Mouse (Mus musculus): Measurements from ENCODE around the gene Wdr64.
A peak's percentile ranks its signal among the peaks of the same experiment; 100 is the strongest.

Wdr64 gene

GRCm38 (mm10) chr1:175698293-175698692 lies at the start of gene Wdr64:
Gene Wdr64 (plus strand): TSS chr1:175698593.
- no peak for DNase-seq (ENCODE audit: low spot score in 2 of 2)

DNA sequence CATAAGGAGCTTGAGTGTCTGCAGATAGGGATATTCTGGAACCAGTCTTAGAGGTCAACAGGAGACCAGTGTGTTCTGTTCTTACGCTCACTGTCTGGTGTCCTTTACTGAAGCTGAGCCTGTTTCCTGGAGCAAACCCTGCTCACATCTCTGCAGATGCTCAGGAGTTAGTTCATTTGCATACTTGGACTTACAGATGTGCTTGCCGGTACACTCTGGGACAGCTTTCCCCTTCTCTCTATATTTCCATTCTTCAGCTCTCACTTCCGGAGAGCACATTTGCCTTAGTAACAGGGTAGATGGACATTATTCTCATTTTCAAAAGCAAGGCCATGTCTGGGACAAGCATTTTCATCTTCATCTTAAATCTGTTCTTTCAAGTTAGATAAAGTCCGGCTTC lies 49.8 kb upstream of the Wdr64 start:
- no peak for DNase-seq (ENCODE audit: low spot score in 2 of 2)

- no peak for DNase-seq (ENCODE audit: low spot score in 2 of 2)
Measured at GRCm38 (mm10) chr1:175659900-175660299, 38.5 kb upstream of the Wdr64 start.

DNA sequence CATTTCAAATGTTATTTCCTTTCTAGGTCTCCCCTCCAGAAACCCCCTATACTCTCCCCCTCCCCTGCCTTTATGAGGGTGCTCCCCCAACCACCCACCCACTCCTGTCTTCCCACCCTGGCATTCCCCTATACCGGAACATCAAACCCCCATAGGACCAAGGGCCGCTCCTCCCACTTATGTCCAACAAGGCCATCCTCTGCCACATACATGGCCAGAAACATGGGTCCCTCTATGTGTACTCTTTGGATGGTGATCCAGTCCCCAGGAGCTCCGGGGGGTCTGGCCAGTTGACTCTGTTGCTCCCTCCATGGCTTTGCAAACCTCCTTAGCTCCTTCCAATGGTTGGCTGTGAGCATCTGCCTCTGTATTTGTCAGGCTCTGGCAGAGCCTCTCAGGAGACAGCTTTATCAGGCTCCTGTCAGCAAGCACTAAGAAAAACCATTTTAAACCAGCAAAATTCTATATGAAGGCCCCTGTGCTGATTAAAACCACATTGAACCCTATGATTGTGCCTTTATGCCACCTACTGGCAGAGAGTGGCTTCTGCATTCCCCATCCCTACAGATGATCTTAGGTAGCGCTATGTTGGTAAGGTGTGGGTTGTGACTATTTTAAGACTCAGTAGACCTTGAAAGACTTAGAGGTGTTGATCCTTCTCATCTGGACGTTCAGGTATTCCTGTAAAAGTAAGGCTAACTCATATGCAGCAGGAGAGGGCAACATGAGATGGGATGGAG lies 29.6 kb upstream of the Wdr64 start:
- no peak for DNase-seq (ENCODE audit: low spot score in 2 of 2)

- DNase-seq (ENCODE audit: low spot score in 2 of 2) = no peak
Measured at GRCm38 (mm10) chr1:175669456-175669855, 28.9 kb upstream of the Wdr64 start.

GRCm38 (mm10) chr1:175670042-175670441 lies 28.4 kb upstream of the Wdr64 start:
- no peak for DNase-seq (ENCODE audit: low spot score in 2 of 2)

GRCm38 (mm10) chr1:175671626-175672025 lies 26.8 kb upstream of the Wdr64 start:
- no peak for DNase-seq (ENCODE audit: low spot score in 2 of 2)

GRCm38 (mm10) chr1:175673563-175674325 lies 24.6 kb upstream of the Wdr64 start:
- no peak for DNase-seq (ENCODE audit: low spot score in 2 of 2)

DNA sequence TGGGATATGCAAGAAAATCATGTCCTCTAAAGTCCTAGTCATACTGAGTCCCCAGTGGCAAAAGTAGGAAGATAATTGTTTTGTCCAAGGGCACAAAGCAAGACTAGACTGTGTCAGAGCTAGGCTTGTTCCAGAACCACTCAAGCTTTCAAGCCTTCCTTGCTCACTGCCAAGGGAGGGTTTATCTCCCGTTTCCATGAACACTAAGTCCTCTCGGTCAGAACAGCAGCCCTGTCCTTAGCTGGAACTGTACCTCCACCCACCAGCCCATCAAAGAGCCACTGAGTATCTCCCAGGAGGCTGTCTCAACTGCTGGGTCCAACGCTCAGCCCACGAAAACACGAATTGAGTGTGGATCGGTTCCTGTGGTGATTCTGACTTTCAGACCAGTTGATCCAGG lies 23.3 kb upstream of the Wdr64 start:
- peak in 1 of 2 experiments; percentile 41 for DNase-seq (ENCODE audit: low spot score in 2 of 2)

GRCm38 (mm10) chr1:175677459-175677858 lies 20.9 kb upstream of the Wdr64 start:
- DNase-seq (ENCODE audit: low spot score in 2 of 2) = no peak

DNA sequence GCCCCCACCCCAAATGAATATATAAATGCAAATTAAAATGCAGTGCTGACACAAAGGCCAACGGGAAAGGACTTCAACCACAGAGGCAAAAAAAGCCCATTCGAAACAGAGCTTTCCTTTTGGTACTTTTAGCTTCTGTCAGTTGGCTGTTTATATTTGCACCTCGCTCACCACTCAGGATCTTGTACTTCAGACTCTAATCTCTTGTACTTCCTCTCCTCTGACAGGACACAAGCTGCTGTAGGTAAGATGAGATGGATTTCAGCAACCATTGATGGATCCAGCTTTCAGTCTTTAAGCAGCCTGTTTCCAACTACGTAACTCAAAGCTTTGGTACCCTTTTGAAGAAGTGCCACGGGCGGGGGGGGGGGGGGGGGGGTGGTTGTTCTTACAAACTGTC lies 17.4 kb upstream of the Wdr64 start:
- DNase-seq (ENCODE audit: low spot score in 2 of 2) = no peak

DNA sequence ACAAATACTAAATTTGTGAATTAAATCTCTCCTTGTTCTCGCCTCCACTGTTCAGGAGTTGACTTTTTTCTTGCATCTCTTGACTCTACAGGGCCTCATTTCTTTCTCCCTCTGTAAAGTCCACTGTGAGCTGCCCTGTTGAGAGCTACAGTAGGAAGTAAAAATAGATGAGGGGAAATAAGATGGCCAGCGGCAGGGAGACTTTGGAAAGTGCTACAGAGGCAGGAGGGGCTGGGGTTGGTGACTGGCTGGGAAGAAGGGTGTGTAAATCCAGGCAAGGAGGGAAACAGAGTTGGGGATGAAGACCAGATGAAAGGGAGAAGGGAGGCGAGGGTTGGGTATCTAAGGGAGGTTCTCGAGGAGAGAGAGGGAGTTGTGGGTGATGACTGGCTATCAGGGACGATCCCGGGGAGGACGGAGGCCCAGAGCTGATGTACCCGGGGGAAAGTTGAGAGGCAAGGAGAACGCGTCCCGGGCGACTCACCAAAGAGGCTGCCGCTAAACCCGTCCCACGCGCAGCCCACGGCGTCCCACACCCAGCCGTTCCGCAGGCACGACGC lies 6.6 kb upstream of the Wdr64 start:
- peak in 1 of 2 experiments; percentile 31 for DNase-seq (ENCODE audit: low spot score in 2 of 2)

GRCm38 (mm10) chr1:175692246-175692996 lies 6.0 kb upstream of the Wdr64 start, which contains the start of the genes Opn3 and Chml:
Gene Opn3 (minus strand): TSS chr1:175692776.
Gene Chml (minus strand): TSS chr1:175692901.
- DNase-seq (ENCODE audit: low spot score in 2 of 2) = peak; percentile 99

- no peak for DNase-seq (ENCODE audit: low spot score in 2 of 2)
Measured at GRCm38 (mm10) chr1:175692997-175693361, 5.4 kb upstream of the Wdr64 start.

DNA sequence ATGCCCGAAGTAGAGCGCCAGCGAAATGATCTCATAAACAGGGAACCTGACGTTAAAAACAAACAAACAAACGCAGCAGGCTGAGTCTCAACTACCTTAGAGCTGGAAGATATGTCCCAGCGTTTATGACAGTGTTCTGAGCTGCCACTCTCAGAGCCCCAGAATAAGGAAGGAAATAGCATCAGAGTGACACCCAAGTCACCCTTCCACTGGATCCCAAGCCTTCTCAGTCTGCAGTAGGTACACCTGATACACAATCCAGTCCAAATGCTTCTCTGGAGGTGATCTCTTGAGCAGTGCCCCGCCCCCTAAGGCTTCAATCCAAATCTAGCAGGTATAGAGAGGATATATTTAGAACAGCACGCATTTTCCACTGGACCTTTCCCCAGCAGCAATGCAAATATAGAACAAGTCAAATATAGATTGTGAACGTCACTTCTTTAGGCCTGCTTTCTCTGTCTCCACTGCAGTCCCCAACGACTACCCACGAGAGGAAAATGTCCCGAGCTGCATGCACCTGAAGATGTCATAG lies 4.9 kb upstream of the Wdr64 start:
- peak; percentile 11 to 18 for DNase-seq (ENCODE audit: low spot score in 2 of 2)

DNA sequence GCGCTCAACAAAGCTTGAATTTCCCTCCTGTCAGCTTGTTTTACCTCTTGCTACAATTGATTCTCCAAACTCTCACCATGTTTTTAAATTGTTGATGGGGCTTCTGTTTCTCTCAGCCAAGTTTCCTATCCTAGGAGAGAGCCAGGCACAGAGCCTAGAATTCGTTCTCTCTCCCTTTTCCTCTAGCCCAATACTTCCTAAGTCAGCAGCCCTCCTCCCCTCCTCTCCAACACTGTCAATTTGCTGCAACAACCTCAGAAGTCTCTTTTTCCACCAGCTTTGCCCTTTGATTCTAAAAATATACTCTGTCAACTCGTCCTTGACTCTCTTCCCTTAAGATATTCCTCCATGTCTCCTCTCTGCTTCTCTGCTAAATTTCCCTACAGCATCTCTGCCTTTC lies 982 bp downstream of the Wdr64 start:
- DNase-seq (ENCODE audit: low spot score in 2 of 2) = no peak

DNA sequence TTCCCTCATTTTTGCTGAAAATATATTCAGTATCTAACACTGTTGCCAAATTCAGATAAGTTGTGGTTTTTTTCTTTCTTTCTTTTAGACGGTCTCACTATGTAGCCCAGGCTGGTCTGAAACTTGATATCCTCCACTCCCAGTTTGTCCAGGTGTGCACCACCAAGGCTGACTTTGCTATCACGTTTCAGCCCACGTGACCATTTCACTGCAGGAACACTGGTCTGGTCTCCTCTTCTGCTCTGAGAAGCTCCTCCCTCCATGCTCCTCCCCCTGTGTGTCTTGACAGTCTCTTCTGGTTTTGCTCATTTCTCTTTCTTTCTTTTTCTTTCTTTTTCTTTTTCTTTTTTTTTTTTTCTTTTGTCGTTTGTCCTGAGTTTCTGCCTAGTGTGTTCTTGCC lies 1.4 kb downstream of the Wdr64 start:
- no peak for DNase-seq (ENCODE audit: low spot score in 2 of 2)

GRCm38 (mm10) chr1:175701145-175701544 lies 2.8 kb downstream of the Wdr64 start:
- DNase-seq (ENCODE audit: low spot score in 2 of 2) = no peak

DNA sequence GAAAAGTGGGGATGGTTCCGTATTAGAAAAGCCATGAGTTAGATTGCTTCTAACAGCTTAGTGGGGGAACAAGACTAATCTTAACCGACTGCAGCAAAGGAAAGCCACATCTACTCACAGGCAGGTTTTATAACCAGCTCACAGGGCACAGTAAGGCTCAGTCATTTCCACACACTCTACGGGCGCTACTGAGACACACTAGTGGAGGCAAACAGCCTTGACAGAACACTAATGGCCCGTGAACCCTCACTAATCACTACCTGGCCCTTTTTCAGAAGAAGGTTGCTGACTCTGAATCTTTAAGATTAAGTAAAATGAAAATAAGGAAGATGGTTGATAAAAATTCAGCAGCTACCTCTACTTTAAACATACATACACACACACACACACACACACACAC lies 9.2 kb downstream of the Wdr64 start:
- DNase-seq (ENCODE audit: low spot score in 2 of 2) = no peak

DNA sequence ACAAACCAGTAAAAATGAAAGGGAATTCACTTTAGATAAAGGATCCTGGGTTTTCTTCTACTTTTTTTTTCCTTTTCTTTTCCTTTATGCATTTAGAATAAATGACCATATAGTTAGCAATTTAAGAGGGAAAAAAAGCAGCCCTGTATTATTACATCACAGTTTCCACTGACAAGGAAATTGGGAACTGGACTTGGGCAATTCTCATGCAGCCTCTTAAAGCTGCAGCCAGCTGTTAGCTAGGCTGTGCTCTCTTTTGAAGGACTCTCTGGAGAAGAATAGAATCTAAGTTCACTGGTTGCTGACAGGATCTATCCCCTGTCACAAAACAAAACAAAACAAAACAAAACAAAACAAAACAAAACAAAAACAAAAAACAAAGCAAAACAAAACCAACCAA lies 9.6 kb downstream of the Wdr64 start:
- DNase-seq (ENCODE audit: low spot score in 2 of 2) = peak in 1 of 2 experiments; percentile 8

- peak; percentile 41 to 47 for DNase-seq (ENCODE audit: low spot score in 2 of 2)
Measured at GRCm38 (mm10) chr1:175712338-175712909, 14.0 kb downstream of the Wdr64 start.

All from heart, adult 9 months (tissue).